Mouse (Mus musculus): Measurements from ENCODE around the gene Card9. TPM values are rescaled to one million over a fixed set of nuclear protein-coding genes. Genes with fewer than 3 reads are reported as not detected.

The Card9 gene
- total RNA-seq, 2 experiments from 2014 or later, result 42.6 to 141 TPM

DNA sequence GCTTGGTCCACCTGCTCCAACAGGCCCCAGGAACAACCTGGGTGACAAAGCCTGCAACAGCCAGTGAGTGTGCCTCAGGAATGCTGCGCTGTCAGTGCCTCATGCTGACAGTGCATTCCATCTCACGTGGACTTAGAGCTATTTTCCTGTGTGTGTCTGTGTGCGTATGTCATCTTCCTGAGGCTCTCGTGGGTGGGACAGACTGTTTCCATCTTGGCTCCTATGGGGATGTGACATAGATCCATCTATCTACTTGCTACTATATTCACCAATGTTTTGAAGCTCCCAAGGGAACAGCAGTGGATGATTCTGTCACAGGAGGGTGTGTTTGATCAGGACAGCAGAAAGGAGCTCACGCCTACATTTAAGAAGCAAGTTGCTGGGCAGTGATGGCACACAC, 48.8 kb downstream of the Card9 start:
- no peak for ATAC-seq (ENCODE audit: poor library complexity, severe bottlenecking)

DNA sequence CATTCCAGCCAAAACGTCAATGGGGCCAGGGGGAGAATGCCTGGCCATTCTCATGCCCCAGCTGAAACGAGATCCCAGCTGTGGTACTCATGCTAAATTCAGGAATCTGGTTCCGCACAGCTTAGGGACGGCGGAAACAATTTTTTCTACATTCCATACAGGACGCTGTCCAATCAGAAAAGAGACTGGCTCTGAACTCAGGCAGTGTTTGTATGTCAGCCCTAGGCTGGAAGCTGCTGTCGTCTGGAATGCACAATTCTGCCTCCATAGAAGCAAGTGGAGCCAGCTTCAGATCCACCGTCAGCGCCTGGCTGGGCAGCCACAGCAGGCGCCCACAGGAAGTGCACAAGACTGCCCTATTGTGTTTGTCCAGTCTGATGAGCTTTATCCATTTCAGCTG, 51.0 kb downstream of the Card9 start:
- no peak for ATAC-seq (ENCODE audit: poor library complexity, severe bottlenecking)

DNA sequence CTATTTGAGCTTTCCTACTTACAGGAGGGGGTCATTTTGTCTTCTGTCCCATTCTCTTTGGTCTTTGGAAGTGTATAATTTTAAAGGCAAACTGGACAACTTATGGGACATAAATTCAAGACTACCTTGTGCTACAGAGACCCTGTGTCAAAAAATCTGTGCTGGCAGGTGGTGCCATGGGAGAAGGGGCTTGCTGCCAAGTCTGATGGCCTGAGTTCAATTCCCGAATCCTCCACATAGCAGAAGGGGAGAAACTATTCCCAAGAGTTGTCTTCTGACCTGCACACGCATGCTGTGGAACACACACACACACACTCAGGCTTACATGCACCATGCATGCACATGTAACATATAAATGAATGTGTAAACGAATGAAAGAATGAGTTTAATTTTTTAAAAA, 54.0 kb downstream of the Card9 start:
- no peak for ATAC-seq (ENCODE audit: poor library complexity, severe bottlenecking)

DNA sequence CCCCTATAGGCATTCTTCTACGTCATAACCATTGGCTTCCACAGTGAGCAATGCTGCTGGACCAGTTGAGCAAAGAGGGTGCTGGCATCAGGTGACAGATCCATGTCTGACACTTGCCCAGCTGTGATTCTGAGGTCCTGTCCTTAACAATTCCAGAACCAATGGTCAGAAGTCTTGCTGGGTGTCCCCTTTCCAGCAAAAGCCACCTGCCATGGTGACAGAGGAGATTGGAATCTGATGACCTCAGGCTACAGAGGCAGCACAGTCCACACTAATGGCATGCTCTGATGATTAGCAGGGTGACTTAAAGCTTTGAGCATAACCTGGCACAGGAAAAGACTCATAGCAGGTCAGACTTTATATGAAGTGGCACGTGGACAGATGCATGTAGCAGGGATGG, 55.2 kb downstream of the Card9 start:
- no peak for ATAC-seq (ENCODE audit: poor library complexity, severe bottlenecking)

DNA sequence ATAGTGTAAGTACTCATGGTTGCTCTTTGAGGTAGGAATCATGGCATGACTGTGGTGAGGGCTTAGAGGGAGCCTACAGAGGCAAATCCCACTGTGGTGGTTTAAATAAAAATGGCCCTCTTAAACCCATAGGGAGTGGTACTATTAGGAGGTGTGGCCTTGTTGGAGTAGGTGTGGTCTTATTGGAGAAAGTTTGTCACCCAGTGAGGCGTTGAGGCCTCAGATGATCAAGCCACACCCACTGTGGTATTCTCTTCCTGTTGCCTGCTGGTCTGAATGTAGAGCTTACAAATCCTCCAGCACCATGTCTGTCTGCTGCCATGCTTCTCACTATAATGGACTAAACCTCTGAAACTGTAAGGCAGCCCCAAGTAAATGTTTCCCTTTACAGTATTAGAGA, 56.0 kb downstream of the Card9 start:
- ATAC-seq (ENCODE audit: poor library complexity, severe bottlenecking), result no peak

Other genes starting within 250 kb of the Card9 start
- 2.1 and 3.0 TPM in 2 replicates for gene Nacc2, start 237.7 kb downstream of the Card9 start, total RNA-seq (2015)
- 1.7 and 3.6 TPM in 2 replicates for gene Nacc2, start 237.7 kb downstream of the Card9 start, total RNA-seq (2017)
- not detected in 2 replicates for gene Lhx3, start 152.6 kb downstream of the Card9 start, total RNA-seq (2015)
- gene Lhx3, start 152.6 kb downstream of the Card9 start, total RNA-seq (2017), result not detected in 2 replicates
- gene Qsox2, start 123.4 kb downstream of the Card9 start, total RNA-seq (2015), result 3.5 and 4.7 TPM in 2 replicates
- 1.9 and 2.5 TPM in 2 replicates for gene Qsox2, start 123.4 kb downstream of the Card9 start, total RNA-seq (2017)
- not detected in 2 replicates for gene Ccdc187, start 66.4 kb downstream of the Card9 start, total RNA-seq (2015)
- gene Ccdc187, start 66.4 kb downstream of the Card9 start, total RNA-seq (2017), result not detected in 2 replicates
- 1.9 and 2.4 TPM in 2 replicates for gene Gpsm1, start 45.4 kb downstream of the Card9 start, total RNA-seq (2015)
- gene Gpsm1, start 45.4 kb downstream of the Card9 start, total RNA-seq (2017), result 2.2 and 4.0 TPM in 2 replicates
- gene Dnlz, start 8.8 kb downstream of the Card9 start, total RNA-seq (2015), result 4.4 and 5.8 TPM in 2 replicates
- 5.1 TPM in 2 replicates for gene Dnlz, start 8.8 kb downstream of the Card9 start, total RNA-seq (2017)
- gene Snapc4, start 19.7 kb upstream of the Card9 start, total RNA-seq (2015), result 6.1 and 10.7 TPM in 2 replicates
- 12.2 and 13.3 TPM in 2 replicates for gene Snapc4, start 19.7 kb upstream of the Card9 start, total RNA-seq (2017)
- gene Entr1, start 28.4 kb upstream of the Card9 start, total RNA-seq (2015), result 62.2 and 76.5 TPM in 2 replicates
- gene Entr1, start 28.4 kb upstream of the Card9 start, total RNA-seq (2017), result 60.4 and 63.4 TPM in 2 replicates
- gene Pmpca, start 28.4 kb upstream of the Card9 start, total RNA-seq (2015), result 26.4 and 27.1 TPM in 2 replicates
- 35.0 and 38.5 TPM in 2 replicates for gene Pmpca, start 28.4 kb upstream of the Card9 start, total RNA-seq (2017)
- 13.2 and 17.0 TPM in 2 replicates for gene Inpp5e, start 48.3 kb upstream of the Card9 start, total RNA-seq (2015)
- 7.8 and 10.4 TPM in 2 replicates for gene Inpp5e, start 48.3 kb upstream of the Card9 start, total RNA-seq (2017)
- gene Sec16a, start 84.3 kb upstream of the Card9 start, total RNA-seq (2015), result 41.6 and 43.9 TPM in 2 replicates
- gene Sec16a, start 84.3 kb upstream of the Card9 start, total RNA-seq (2017), result 31.1 and 34.6 TPM in 2 replicates
- 37.6 and 43.0 TPM in 2 replicates for gene Notch1, start 155.7 kb upstream of the Card9 start, total RNA-seq (2015)
- 22.3 and 48.3 TPM in 2 replicates for gene Notch1, start 155.7 kb upstream of the Card9 start, total RNA-seq (2017)
- 1.6 and 3.1 TPM in 2 replicates for gene Egfl7, start 219.1 kb upstream of the Card9 start, total RNA-seq (2015)
- gene Egfl7, start 219.1 kb upstream of the Card9 start, total RNA-seq (2017), result 3.7 and 3.9 TPM in 2 replicates
- gene Gm20532, start 225.7 kb upstream of the Card9 start, total RNA-seq (2015), result 0.36 TPM in 1 of 2 replicates, not detected in the other
- gene Gm20532, start 225.7 kb upstream of the Card9 start, total RNA-seq (2017), result not detected in 2 replicates
- 37.0 and 41.9 TPM in 2 replicates for gene Agpat2, start 243.5 kb upstream of the Card9 start, total RNA-seq (2015)
- 38.1 and 43.6 TPM in 2 replicates for gene Agpat2, start 243.5 kb upstream of the Card9 start, total RNA-seq (2017)

All from megakaryocyte, adult 5-6 weeks (primary cell).